Mouse (Mus musculus): ENCODE measurements around the gene Mul1.

- TF ChIP-seq CTCF (conservative IDR thresholded peaks at IDR 0.05; ENCODE audit: low read length) (no peak), POU5F1 (IDR thresholded peaks at IDR 0.05; ENCODE audit: borderline replicate concordance, low read length) (no peak)
Observed at GRCm38 (mm10) chr4:138447827-138448602, 13.5 kb downstream of the Mul1 start.

All from E14TG2a.4 (cell line).